Mouse (Mus musculus) spleen, embryonic (tissue): Measurements from ENCODE around the gene Mapkapk2.

Source experiments
- CTCF ChIA-PET: fragments of 350-600 bp; sonication (Branson Sonifier 250); formaldehyde crosslinking; loops from one replicate; lab custom pipeline; 2022; lab: Charles Lee

Mapkapk2 gene

DNA sequence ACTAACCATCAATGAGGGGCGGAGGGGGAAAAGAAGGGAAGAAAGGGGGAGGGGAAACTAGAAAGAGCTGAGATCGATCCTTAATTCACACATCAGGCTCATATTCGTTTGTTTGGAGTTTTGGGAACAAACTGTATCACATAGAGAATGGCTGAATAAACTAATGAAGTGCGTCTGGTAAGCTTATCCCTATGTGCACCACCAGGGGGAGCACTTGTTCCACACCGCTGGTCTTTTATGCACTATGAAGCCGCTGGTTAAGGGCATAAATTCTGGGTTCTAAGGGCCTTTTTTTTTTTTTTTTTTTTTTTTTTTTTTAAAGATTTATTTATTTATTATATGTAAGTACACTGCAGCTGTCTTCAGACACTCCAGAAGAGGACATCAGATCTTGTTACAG lies 18.3 kb upstream of the Mapkapk2 start:
- CTCF ChIA-PET = interaction anchor here (0.6 to 2.3 kb wide), 11 partner anchors 20 to 566 kb away, joined by 3 to 22 read pairs (median 5); partner anchors contain the start of gene Eif2d

DNA sequence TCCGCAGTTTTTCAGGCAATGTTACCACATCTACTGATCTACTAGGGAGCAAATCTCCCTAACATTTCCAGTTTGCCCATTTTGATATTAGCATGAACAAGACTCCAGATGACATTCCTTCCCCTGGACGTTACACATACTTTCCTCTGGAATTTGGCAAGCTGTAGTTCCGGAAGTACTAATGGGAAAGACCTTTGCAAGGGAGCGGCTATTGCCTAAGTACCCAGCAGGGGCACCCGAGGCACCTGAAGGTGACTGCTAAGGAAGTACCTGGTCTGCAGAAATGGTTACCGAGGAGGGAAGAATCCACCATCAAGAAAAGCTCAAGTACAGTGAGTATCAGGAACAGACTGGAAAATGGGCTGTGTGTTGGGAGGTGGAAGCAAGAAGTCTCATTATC lies 14.9 kb upstream of the Mapkapk2 start:
- CTCF ChIA-PET = no interaction called here

DNA sequence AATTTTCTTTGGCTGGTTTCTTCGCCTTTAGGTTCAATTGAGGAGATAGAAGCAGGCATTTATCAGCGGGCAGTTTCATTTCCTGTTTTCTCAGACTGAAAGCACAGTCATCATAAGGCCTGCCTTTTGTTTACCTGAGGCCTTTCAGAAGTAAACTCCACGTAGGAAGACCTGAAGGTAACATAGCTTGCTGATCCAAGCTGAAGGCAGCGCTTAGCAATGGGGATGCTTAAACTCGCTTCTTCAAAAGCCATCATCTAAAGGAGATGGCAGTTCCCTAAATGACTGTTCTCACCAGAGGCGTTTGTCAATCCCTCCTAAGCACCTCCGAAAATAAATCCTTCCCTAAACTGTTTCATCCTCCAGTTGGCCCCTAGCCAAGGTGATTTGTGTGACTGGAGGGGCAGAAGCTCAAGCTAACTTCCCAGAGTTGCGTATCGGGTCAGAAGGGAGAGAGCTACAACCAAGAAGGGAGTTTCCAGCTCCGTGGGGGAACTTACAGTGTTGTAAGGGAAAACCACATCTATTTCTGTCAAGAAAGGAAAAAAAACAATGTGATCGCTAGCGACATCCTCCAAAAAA lies 13.0 kb upstream of the Mapkapk2 start:
- CTCF ChIA-PET = interaction anchor here (0.5 to 0.7 kb wide), 4 partner anchors 15 to 409 kb away, joined by 3 to 9 read pairs (median 6); no protein-coding TSS in a partner anchor

DNA sequence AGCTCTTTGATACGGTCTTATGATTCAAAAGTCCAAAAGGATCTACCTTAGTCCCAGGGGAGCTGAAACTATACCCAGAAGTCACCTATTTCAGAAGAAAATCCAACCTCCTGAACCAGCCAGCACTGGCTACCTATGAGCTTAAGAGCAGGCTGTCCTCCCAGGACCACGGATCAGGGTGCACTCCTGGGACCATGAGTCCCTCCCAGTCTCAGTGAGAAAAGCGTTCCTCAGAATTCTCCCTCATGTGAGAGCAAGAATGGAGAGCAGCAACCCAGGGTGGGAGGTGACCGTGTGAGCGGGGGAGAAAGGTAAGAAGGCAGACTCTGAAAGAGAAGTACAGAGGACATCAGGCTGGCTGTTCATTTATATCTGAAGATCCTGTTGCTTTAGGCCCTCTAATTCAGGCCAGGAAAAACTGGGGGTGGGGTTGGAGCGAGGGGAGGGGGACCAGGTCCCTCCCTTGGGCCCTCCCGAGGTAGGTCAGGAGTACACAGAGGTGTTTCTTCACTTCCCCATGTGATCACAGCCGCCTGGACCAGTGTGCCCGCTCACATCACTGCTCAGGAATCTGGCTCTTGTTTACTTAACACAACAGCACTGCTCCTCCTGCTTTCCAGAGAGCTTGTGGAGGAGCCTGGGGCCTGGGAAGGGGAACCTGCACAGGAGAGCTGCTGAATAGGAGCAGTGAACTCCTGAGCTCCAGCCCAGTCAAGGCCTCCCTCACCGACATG lies 10.1 kb upstream of the Mapkapk2 start:
- CTCF ChIA-PET = no interaction called here

DNA sequence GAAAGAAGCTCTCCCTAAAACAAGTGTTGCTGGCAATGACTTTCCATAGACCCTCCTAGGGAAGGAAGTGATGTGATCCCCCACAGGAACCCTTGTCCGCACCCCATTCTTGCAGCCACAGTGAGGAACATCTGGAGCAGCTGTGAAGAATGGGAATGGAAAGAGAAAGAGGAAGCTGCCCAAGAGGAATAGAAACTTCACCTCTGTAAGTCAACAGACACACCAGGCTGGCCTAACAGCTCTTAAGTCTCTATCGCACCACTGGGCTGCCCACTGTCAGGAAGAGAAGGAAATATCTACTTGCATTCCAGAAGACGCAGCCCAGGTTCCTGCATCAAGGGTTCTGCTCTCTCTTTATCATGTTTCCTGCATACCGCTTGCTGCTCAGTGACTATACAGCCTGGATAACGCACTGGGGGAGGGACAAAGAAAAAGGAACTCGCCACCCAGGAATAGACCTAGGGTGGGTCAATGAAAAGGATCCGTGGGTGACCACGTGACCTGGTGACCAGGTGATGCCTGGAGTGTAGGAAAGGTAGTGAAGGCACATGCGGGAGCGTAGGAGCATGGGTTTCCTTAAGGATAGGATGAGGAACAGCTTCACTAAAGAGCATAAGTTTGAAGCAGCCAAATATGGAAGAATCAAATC lies 6.3 kb upstream of the Mapkapk2 start:
- CTCF ChIA-PET = no interaction called here

DNA sequence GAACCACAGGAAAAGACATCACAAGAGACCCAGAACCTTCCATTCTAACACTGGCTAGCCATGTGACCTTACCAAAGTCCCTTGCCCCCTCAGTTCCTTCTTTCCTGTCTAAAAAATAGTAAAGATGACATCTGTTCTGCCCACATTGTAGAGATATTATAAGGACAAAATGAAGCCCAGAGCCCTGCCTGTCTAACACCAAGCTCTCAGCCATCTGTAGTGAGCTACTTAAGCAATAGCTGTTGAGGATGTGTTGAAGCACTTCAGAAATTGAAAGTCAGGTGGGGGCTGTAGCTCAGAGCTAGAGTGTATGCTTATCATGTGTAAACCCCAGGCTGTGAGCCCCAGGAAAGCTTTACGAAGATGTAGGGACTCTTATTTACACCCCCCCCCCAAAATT lies 3.2 kb upstream of the Mapkapk2 start:
- CTCF ChIA-PET = no interaction called here

DNA sequence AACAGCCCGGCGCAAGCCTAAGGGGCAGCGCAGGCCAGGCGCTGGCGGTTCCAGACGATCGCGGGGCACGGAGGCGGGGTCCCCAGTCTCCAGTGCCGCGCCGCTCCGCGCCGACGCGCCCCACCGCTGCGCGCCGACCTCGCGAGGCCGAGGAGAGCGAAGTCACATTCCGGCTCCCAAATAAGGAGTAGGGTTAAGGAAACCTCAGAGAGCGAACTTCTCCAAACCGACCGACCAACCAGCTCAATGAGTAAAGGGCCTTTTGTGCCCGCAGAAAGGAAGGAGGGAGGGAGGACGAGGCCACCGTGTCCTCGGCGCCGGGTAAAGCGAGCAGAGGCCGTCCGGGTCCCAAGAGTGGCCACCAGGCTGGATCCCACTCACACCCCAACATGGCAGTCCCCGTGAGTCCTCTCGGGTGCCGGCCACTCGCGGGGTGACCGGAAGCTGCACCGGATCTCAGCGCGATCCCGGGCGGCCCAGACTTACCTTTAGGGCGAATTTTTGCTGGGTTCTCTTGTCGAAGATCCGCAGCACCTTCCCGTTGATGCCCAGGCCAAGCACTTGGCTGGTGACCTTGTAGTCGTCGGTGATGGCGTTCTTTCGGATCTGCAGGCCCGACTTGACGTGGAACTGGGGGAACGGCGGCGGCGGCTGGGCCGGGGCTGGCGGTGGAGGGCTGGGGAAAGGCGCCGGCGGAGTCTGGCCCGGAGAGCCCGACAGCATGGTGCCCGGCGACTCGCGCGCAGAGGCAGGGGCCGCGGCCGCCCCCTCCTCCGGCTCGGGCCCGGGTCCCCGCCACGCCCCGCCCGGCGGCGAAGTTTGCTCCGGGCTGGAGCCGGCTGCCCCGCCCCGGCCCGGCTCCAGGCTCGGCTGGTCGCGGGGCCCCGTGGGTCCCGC lies 575 bp downstream of the Mapkapk2 start:
- CTCF ChIA-PET = no interaction called here

DNA sequence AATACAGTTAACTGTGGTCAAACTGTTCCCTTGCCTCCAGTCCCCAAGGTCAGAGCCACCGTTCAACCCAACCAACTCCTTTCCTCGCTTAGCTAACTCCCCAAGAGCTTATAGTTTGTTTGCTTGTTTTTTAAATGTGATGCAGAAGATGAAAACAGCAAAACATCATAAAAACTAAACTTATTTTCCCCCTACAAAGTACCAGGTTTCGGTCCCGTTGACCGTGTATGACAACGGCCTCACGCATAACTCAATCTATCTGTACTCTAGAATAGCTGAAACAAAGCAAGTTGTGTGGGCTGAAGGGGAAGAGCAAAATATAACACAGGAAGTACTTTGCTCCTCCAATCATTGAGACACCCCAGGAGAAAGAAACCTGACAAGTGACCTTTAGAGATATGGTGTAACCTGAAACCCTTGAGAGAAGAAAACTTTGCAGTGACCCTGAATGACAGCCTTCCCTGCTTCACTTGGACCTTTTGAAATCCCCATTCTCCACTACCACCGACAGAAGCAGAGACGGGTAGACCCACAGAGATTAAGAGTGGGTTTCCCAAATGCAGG lies 1.4 kb downstream of the Mapkapk2 start:
- CTCF ChIA-PET = no interaction called here

DNA sequence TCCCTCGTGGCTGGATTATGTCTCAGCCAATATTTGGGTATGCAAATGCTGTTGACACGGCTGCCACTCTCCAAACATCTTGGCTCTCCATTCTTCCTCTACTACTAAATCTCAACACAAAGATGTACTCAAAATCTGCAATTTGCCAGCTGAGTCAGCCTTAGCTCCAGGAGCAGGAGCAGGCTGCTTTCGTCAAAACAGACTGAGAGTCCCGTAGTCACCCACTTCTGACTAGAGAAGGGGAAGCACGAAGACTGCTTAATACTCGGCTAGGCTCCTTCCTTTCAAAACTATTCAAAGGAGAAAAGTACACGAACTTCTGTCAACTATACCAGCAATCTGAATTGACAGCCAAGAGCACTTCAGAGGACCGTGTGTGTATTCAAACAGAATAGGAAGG lies 2.1 kb downstream of the Mapkapk2 start:
- CTCF ChIA-PET = interaction anchor here (0.8 kb wide), 1 partner anchor 138 kb away, joined by 3 read pairs; no protein-coding TSS in a partner anchor

DNA sequence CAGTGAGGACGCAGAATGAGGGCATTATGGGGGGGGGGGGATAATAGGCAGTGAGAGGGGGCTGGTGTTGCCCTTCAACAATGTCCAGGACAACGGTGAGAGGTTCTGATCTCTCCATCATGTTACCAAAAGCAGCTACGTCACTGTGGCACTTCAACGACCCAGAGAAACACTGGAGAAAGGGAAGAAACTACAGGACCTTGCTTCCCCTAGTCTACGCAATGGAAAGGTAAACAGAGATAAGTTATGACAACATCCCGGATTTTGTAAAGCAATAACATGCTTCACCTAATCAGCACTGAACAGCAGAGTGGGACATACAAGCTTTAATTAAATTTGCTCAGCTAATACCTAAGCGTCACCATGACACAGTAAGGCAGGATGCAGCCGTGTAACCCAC lies 3.7 kb downstream of the Mapkapk2 start:
- CTCF ChIA-PET = no interaction called here

DNA sequence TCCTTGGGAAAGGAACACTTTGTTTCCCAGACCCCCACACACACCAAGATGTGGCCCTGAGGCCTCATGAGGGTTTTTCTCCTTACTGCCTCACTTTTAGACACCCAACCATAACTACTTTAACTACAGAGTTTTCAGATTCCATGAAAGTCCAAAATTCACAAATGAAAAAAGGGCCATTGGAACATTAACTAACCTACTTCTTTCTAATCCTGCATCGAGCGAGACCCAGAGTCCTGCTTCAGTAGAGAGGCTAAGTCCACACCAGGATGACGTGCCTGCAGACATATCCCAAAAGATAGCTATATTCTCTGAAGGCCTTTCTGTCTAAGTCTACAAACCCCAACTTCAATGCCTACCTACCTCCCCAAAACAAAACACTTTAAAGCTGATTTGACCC lies 4.8 kb downstream of the Mapkapk2 start:
- CTCF ChIA-PET = no interaction called here

DNA sequence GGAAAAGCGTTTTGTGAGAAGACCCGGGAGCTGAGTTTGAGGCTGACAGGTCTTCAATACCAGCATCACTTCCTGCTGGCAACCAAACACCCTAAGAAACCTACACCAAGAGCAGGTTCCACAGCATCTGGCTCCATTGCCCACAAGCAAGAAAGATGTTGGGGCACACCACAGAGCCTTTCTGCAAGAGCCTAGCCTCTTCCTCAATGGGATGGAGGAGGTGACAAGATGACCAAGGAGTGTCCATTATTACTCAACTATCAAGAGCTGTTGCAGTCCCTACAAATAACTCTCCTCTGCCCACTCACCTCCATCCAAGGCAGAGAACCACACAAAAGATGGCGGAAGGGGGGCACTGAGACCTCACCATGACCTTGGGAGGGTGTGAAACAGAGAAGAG lies 5.5 kb downstream of the Mapkapk2 start:
- CTCF ChIA-PET = no interaction called here

DNA sequence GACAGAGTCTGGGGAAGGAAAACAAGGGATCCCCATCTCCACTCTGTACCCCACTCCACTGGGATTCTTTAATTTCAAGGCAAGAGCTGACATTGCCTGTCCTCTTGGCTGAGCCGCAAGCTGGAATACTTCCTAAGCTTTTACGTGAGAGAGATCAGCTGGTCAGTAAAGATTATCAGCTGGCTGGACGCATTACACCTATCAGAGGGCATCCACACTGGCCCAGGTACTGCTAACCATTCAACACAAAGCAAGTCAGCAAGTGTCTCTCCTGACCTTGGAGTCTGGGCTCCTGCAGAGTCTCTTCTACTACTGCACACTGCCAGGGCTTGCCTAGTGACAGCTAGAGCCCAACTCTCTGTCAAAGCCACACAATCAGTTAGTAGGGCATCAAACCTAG lies 6.1 kb downstream of the Mapkapk2 start:
- CTCF ChIA-PET = interaction anchor here (0.5 kb wide), 1 partner anchor 63 kb away, joined by 4 read pairs; no protein-coding TSS in a partner anchor

DNA sequence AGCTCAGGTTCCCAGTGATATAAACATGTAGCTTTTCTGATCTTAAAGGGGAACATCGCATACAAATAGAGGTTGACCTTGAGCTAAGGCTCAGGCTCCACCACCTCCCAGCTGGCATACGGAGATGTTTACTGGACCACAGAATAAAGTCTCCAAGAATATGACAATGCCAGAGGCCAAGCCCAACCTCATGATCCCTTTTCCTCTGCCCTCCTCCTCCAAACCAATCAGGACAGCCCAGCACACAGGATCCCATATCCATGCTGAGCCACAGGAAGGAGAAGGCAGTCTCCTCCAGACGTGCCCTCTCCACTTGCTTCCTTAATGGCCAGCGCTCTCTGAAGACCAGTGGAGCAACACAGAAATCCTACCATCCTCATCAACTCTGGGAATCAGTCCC lies 6.7 kb downstream of the Mapkapk2 start:
- CTCF ChIA-PET = interaction anchor here (0.6 kb wide), 1 partner anchor 15 kb away, joined by 3 read pairs; no protein-coding TSS in a partner anchor

DNA sequence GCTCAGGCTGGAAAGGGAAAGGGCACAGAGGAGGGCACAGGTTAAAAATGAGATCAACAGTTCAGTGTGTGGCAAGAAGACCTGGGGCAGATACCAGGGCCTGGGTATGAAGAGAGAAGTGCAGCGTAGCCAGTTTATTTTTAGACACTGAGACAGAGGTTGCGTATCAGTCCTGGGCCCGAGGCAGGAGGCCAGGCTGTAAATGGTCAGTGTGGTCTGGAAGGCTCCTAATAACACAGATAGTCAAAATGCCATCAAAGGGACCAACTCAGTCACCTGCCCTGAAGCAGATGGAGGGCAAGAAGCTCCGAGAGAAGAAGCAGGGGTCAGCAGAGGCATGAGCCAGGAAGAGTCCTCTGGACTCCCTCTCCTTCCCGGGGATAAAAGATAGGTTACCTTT lies 7.4 kb downstream of the Mapkapk2 start:
- CTCF ChIA-PET = interaction anchor here (0.6 kb wide), 1 partner anchor 14 kb away, joined by 3 read pairs; no protein-coding TSS in a partner anchor

DNA sequence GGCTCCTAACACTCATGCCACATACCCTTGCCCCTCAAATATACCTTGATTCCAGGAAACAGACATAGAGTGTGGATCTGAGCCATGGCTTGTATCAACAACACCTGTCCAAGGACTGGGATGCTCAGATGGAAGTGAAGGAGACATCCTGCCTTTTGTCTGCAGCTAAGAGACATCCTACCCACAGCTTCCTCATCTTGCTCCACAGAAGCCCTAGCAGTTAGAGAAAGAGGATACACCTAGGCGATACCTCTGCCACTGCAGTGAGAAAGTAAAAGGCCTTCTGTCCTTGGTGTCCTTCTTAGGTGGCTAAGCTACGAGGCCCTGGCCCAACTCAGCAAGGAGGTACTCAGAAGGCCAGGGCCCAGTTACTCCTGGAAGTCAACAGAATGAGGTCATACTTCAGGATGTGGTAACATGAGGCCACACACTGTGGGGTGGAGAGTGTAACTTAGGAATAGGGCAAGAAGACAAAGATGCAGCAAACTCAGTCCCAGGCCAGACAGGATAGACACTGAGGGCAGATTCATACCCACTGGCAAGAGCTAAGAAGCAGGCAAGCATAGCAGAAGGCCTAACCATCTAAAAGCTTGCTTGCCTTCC lies 8.0 kb downstream of the Mapkapk2 start:
- CTCF ChIA-PET = no interaction called here

DNA sequence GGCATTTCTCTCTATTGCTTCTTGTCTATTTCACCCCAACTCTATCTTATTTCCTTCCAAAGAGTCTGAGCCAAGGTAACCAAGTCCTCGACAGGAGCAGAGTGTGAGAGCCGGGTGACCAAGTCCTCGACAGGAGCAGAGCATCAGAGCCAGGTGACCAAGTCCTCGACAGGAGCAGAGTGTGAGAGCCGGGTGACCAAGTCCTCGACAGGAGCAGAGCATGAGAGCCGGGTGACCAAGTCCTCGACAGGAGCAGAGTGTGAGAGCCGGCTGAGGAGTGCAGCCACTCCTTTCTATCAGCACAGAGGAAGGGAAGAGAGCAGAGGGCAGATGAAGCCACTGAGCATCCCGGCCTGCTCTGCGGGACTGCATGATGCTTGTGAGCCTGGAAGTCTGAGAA lies 9.1 kb downstream of the Mapkapk2 start:
- CTCF ChIA-PET = no interaction called here

DNA sequence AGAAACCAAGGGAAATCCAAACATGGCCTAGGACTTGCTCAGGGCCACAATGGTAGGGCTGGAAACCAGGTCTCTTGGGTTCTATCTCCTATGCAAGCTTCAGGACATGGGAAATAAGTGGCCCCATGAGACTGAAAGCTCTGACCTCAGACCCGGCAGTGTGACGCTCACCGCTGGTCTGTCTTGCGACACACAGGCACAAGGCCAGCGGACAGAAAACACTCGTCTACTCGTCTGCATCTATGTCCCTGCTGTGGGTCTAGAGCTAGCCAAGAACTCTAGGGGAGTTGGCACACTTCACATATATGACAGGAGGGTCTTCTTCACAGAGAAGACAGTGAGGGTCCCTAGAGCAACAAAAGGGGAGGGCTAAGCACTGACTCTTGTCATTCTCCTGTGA lies 10.7 kb downstream of the Mapkapk2 start:
- CTCF ChIA-PET = no interaction called here

DNA sequence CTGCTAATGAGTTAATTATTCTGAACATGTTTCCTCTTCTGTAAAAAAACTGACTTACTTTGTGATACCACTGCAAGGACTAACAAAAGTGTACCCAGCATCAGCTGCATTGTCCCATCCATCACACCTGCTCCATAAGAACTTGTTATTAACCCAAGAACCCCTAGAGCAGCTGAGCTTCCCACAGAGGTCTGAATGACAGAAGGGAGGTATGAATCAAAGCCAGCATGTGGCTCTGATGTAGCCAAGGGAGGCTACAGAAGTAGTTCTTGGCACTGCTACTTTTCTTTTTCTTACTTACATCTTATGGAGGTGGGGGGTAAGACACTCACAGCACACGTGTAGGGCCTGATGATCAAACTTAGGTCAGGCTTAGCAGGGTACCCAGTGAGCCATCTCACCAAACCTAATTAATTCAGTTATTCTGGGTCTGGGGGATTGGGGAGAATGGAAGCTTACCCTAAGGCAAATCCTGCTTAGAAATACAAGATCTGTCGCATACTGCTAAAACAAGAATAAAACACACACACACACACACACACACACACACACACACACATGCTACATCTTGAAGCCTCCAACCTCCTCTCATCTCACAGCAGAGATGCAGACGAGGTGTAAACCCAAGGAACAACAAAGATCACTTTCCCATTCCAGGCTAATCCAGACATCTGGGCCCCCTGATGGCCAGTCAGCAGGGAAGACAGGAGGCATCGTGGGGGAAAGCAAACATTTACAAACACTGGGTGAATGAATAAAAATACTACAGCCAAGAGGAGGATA lies 11.5 kb downstream of the Mapkapk2 start:
- CTCF ChIA-PET = interaction anchor here (0.7 kb wide), 1 partner anchor 22 kb away, joined by 9 read pairs; no protein-coding TSS in a partner anchor

DNA sequence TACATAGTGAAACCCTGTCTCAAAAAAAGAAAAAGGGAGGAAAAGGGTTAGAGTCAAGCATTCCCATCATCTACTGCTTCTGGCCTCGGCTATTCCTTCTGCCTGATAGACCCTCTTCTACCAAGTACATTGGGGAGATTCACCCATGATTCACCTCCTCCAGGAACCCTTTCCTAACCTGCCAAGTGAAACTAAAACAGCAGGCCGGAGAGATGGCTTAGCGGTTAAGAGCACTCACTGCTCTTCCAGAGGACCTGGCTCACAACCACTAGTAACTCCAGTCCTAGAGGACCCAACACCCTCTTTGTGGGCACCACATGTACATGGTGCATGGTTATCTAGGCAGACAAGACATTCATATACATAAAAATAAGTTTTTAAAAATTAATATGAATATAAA lies 12.4 kb downstream of the Mapkapk2 start:
- CTCF ChIA-PET = no interaction called here
